Mouse (Mus musculus): ENCODE data around the gene Zer1. TPM values are rescaled to one million over a fixed set of nuclear protein-coding genes. Genes with fewer than 3 reads are reported as not detected.
A peak's percentile ranks its signal among the peaks of the same experiment; 100 is the strongest.
"Not testable (repeated sequence)": the region's sequence is repeated elsewhere in the genome, so short reads cannot be mapped to it uniquely, and the experiment has no call there.

The Zer1 gene
- polyA plus RNA-seq, 1 experiment from 2014 or later = 5.0 TPM

GRCm38 (mm10) chr2:30063791-30064190, 60.6 kb downstream of the Zer1 start:
- no peak for ATAC-seq (replicated peaks; ENCODE audit: insufficient number of reproducible peaks, insufficient read depth, low FRiP score, low read depth)
- no peaks in the 10 kb centered on the region for H3K27me3 ChIP-seq
- peak overlapping the region; percentile 96 for H3K27ac ChIP-seq
- peak overlapping the region; percentile 91 for H3K4me2 ChIP-seq
- H3K4me3 ChIP-seq = peak overlapping the region; percentile 69
- peaks cover 10% of the 10 kb centered on the region for H3K36me3 ChIP-seq
- H3K4me1 ChIP-seq (replicated peaks) = peaks cover 45% of the 10 kb centered on the region
- 19% methylated on average over 2 of the region's 3 CpGs for WGBS
- no peaks in the 10 kb centered on the region for H3K9me3 ChIP-seq (replicated peaks)
- H3K9ac ChIP-seq = peak overlapping the region; percentile 74

- Histone ChIP-seq H3K27me3 (no peaks in the 10 kb centered on the region), H3K9ac (peak overlapping the region; percentile 74), H3K36me3 (peaks cover 4% of the 10 kb centered on the region), H3K4me2 (peak overlapping the region; percentile 91), H3K4me1 (replicated peaks) (peaks cover 41% of the 10 kb centered on the region), H3K4me3 (peak overlapping the region; percentile 69), H3K27ac (peak overlapping the region; percentile 96), H3K9me3 (replicated peaks) (no peaks in the 10 kb centered on the region)
- whole genome bisulfite sequencing = 9% methylated on average over 8 of the region's 8 CpGs
- no peak for ATAC-seq (replicated peaks; ENCODE audit: insufficient number of reproducible peaks, insufficient read depth, low FRiP score, low read depth)
These were observed 61.1 kb downstream of the Zer1 start for GRCm38 (mm10) chr2:30063235-30063634.

- WGBS = under 1% methylated on average over 40 of the region's 40 CpGs
These were observed 61.9 kb downstream of the Zer1 start for GRCm38 (mm10) chr2:30062249-30063093.

GRCm38 (mm10) chr2:30061215-30062166, 62.9 kb downstream of the Zer1 start:
- 7% methylated on average over 37 of the region's 37 CpGs for WGBS
- peak overlapping the region; percentile 91 for H3K4me2 ChIP-seq
- ATAC-seq (replicated peaks; ENCODE audit: insufficient number of reproducible peaks, insufficient read depth, low FRiP score, low read depth) = no peak
- peak overlapping the region; percentile 69 for H3K4me3 ChIP-seq
- peaks cover 35% of the 10 kb centered on the region for H3K4me1 ChIP-seq (replicated peaks)
- peak overlapping the region; percentile 96 for H3K27ac ChIP-seq
- no peaks in the 10 kb centered on the region for H3K36me3 ChIP-seq
- H3K9ac ChIP-seq = peak overlapping the region; percentile 74
- H3K9me3 ChIP-seq (replicated peaks) = no peaks in the 10 kb centered on the region
- H3K27me3 ChIP-seq = no peaks in the 10 kb centered on the region

More at GRCm38 (mm10) chr2:30062249-30063093, 61.9 kb downstream of the Zer1 start:
- H3K4me2 ChIP-seq = peak overlapping the region; percentile 91
- no peaks in the 10 kb centered on the region for H3K27me3 ChIP-seq
- peak overlapping the region; percentile 69 for H3K4me3 ChIP-seq
- H3K4me1 ChIP-seq (replicated peaks) = peaks cover 35% of the 10 kb centered on the region
- ATAC-seq (replicated peaks; ENCODE audit: insufficient number of reproducible peaks, insufficient read depth, low FRiP score, low read depth) = peak; percentile 16; the same call in 1 of the 2 replicates
- H3K27ac ChIP-seq = peak overlapping the region; percentile 96
- H3K36me3 ChIP-seq = no peaks in the 10 kb centered on the region
- H3K9me3 ChIP-seq (replicated peaks) = no peaks in the 10 kb centered on the region
- H3K9ac ChIP-seq = peak overlapping the region; percentile 74

DNA sequence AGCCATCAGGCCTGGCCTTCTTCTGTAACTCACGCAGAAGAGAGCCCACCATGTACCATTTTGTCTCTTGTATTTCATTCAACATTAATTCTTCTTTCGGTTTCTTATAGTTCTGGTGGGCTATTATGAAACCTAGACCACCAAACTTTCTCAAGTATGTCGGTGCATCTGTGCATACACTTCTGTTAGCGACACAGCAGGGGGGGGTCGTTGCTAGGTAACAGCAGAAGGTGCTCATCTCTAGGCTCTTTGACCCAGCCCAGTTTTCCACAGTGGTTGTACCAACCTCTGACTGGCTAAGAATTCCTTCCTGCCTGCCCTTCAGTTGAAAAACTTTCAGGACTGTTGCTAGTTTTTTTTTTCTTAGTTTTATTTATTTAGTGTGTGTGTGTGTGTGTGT, 66.0 kb downstream of the Zer1 start:
- H3K4me1 ChIP-seq (replicated peaks) = peaks cover 13% of the 10 kb centered on the region
- H3K4me3 ChIP-seq = no peak overlapping the region
- no peaks in the 10 kb centered on the region for H3K36me3 ChIP-seq
- H3K9me3 ChIP-seq (replicated peaks) = no peaks in the 10 kb centered on the region
- no peak overlapping the region for H3K4me2 ChIP-seq
- no peak for ATAC-seq (replicated peaks; ENCODE audit: insufficient number of reproducible peaks, insufficient read depth, low FRiP score, low read depth)
- no peak overlapping the region for H3K27ac ChIP-seq
- WGBS = 56% methylated on average over 5 of the region's 5 CpGs
- H3K27me3 ChIP-seq = 0 out of 2 replicates have a peak, but pooled peaks cover 3% of the 10 kb centered on the region
- no peak overlapping the region for H3K9ac ChIP-seq

DNA sequence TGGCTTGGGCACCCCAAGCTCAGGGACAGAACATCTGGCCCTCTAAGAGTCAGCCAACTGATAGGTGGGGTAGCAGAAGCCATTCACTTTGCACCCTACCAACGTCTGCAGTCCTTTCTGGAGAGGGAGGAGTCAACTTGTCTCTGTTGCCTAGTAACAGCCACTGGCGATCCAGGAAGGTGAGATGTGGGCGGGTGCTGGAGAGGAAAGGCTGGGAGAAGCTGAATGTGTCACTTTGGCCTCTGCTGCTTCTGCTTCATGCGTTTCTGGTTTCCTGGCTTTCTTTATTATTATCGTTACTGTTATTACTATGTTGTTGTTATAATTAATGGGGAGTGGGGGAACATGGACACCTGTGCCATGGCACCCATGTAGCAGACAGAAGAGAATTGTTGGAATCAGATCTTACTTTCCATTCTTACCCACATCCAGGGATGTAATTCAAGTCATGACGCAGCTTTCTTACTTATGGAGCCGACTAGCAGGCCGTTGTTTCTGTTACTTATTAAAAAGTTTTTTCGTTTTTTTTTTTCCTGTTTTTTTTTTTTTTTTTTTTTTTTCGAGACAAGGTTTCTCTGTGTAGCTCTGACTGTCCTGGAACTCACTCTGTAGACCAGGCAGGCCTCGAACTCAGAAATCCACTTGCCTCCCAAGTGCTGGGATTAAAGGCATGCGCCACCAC, 67.0 kb downstream of the Zer1 start, which contains the start of gene Set:
Gene Set, plus strand, starts transcription at position 156 of the 682 bp plus-strand sequence.
- Histone ChIP-seq H3K9ac (no peak within 1 kb of the TSS), H3K36me3 (no peaks in the 10 kb centered on the region), H3K4me1 (replicated peaks) (0 out of 2 replicates have a peak, but pooled peaks cover 7% of the 10 kb centered on the region), H3K27me3 (0 out of 2 replicates have a peak, but pooled peaks cover 3% of the 10 kb centered on the region), H3K4me2 (no peak within 1 kb of the TSS), H3K27ac (no peak within 1 kb of the TSS), H3K4me3 (no peak within 1 kb of the TSS), H3K9me3 (replicated peaks) (no peaks in the 10 kb centered on the region)
- 45% methylated on average over 12 of the region's 12 CpGs for WGBS
- ATAC-seq (replicated peaks; ENCODE audit: insufficient number of reproducible peaks, insufficient read depth, low FRiP score, low read depth) = no peak

GRCm38 (mm10) chr2:30056736-30057135, 67.6 kb downstream of the Zer1 start:
- no peak for ATAC-seq (replicated peaks; ENCODE audit: insufficient number of reproducible peaks, insufficient read depth, low FRiP score, low read depth)
- Histone ChIP-seq H3K36me3 (no peaks in the 10 kb centered on the region), H3K27ac (no peak overlapping the region), H3K27me3 (0 out of 2 replicates have a peak, but pooled peaks cover 3% of the 10 kb centered on the region), H3K9ac (no peak overlapping the region), H3K4me1 (replicated peaks) (0 out of 2 replicates have a peak, but pooled peaks cover 7% of the 10 kb centered on the region), H3K4me3 (no peak overlapping the region), H3K4me2 (no peak overlapping the region), H3K9me3 (replicated peaks) (no peaks in the 10 kb centered on the region)
- WGBS = 78% methylated on average over 3 of the region's 3 CpGs

- not testable (repeated sequence) for H3K4me2 ChIP-seq; ATAC-seq (replicated peaks; ENCODE audit: insufficient number of reproducible peaks, insufficient read depth, low FRiP score, low read depth); H3K9me3 ChIP-seq (replicated peaks)
These were observed 69.1 kb downstream of the Zer1 start for GRCm38 (mm10) chr2:30055310-30055709.

GRCm38 (mm10) chr2:30051992-30052761, 72.2 kb downstream of the Zer1 start:
- Histone ChIP-seq H3K9ac (no peak overlapping the region), H3K4me1 (replicated peaks) (0 out of 2 replicates have a peak, but pooled peaks cover 6% of the 10 kb centered on the region), H3K4me3 (no peak overlapping the region), H3K27me3 (0 out of 2 replicates have a peak, but pooled peaks cover 3% of the 10 kb centered on the region), H3K36me3 (no peaks in the 10 kb centered on the region), H3K9me3 (replicated peaks) (no peaks in the 10 kb centered on the region), H3K4me2 (no peak overlapping the region), H3K27ac (no peak overlapping the region)
- 35% methylated on average over 6 of the region's 6 CpGs for WGBS
- no peak for ATAC-seq (replicated peaks; ENCODE audit: insufficient number of reproducible peaks, insufficient read depth, low FRiP score, low read depth)

More at GRCm38 (mm10) chr2:30055310-30055709, 69.1 kb downstream of the Zer1 start:
- H3K27ac ChIP-seq; H3K9ac ChIP-seq; H3K4me1 ChIP-seq (replicated peaks); H3K4me3 ChIP-seq; H3K36me3 ChIP-seq; H3K27me3 ChIP-seq: not testable (repeated sequence)
- 90% methylated on average over 3 of the region's 3 CpGs for WGBS

- Histone ChIP-seq H3K27ac (peak overlapping the region; percentile 3; the same call in 1 of the 2 replicates), H3K4me2 (no peak overlapping the region), H3K9me3 (replicated peaks) (no peaks in the 10 kb centered on the region), H3K9ac (no peak overlapping the region), H3K36me3 (no peaks in the 10 kb centered on the region), H3K4me1 (replicated peaks) (0 out of 2 replicates have a peak, but pooled peaks cover 6% of the 10 kb centered on the region), H3K4me3 (no peak overlapping the region), H3K27me3 (0 out of 2 replicates have a peak, but pooled peaks cover 3% of the 10 kb centered on the region)
- 72% methylated on average over 3 of the region's 3 CpGs for WGBS
- ATAC-seq (replicated peaks; ENCODE audit: insufficient number of reproducible peaks, insufficient read depth, low FRiP score, low read depth) = no peak
These were observed 74.6 kb downstream of the Zer1 start for GRCm38 (mm10) chr2:30049831-30050230.
